Mouse (Mus musculus) granulocyte monocyte progenitor cell, adult 5-6 weeks (primary cell): ENCODE measurements around the gene Scamp2. TPM values are rescaled to one million over a fixed set of nuclear protein-coding genes. Genes with fewer than 3 reads are reported as not detected.

Experiments used
- ATAC-seq: replicated peaks from 2 replicates; pipeline ENCODE4 v1.8.0; 2016; ENCODE audit warnings: mild to moderate bottlenecking, moderate TSS enrichment, inconsistent platforms; ENCODE audit not compliant: poor library complexity, severe bottlenecking
- total RNA-seq, 2 experiments: library from RNA; stranded (forward) in 1 of 2; stranded (reverse) in 1 of 2; fragments of 200-712, 200-1000 nt in 1 of 2; fragments of >200 nt in 1 of 2; fragmentation: Nextera tagmentation in 1 of 2; gene quantifications; 2 replicates each; pipeline ENCODE4 v1.2.3; 2014 to 2017

The Scamp2 gene
- total RNA-seq (2014; fragmentation: Nextera tagmentation) (66.9 and 68.5 TPM in 2 replicates), total RNA-seq (2017) (26.8 and 38.2 TPM in 2 replicates)

DNA sequence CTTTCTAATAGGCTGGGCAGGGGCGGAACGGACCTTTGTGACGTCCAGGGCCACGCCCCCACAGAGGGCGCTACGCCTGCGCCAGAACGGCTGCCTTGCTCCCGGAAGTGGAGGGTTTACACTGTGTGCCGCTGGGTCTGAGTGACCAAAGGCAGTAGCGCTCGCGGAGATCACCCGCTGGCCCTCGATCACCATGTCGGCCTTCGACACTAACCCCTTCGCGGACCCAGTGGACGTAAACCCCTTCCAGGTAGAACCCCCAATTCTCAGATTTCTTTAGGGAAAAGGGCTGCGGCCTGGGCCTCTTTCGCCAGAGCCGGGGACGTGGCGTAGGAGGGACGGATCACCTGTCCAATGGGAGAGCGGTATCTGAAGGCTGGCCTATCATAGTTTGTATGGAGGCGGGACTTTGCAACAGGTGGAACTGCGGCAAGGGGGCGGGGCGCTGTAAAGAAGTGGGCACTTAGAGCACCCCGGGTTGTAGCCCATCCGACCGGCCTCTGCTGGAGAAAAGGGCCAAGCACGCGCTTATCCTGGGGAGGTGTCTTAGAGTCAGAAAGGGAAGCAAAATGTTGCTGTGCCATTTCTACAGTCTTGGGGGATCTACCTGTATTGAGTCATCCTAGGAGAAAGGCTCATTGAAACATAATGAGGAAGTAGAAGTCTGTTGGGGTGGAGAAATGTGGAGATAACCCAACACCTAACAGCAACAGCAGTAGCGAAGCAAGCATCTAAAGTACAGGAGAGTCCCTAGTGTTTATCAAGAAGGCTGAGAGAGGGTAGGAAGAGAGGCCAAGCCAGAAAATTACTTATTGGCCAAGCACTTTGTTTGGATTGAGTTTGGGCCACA lies at the start of gene Scamp2:
Scamp2 (plus strand) TSS at position 83 of the 850 bp plus-strand sequence.
- ATAC-seq, result peak; percentile 69

DNA sequence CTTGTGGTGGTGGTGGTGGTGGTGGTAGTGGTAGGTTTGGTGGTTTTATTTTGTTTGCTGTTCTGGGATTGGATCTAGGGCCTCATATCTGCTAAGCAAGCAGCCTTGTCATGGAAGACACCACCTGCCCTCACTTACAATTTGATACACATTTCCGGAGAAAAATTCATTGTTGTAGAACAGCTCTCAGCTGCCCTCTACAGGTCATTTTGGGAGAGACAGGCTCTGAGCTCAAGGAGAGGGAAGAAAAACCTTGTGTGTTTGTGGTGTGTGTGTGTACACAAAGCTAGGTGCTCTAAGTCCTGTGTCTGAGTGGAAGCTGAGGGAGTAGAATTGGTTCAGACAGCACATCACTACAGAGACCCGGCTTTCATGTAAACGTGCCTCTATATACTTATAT lies 43.6 kb upstream of the Scamp2 start:
- peak; percentile 39 for ATAC-seq

DNA sequence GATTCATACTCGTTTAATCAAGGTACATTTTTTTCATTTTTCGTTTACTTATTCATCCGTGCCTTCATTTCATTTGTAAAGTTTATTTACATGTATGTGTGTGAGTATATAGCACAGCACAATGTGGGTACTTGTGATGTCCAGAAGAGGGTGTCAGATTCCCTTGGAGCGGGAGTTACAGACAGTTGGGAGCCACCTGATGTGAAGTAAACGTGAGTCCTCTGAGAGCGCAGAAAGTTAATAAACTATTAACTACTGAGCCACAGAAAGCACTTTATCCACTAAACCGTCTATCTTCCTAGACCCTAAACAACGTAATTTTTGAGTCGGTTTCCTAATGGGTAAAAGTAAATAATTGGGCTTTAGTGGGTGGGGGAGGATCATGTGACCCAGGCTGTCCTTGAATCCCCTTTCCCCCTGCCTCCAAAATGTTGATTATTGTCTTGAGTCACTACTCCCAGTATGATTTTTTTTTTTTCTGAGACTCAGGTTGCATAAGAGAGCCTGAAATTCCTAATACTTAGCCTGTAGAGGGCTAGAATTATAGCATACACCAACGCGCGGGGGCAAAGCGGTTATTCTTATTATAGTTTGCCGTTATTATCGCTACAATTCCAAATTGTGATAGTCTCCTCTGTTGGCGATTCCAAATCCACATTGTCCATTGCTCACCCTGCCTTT lies 40.2 kb upstream of the Scamp2 start:
- no peak for ATAC-seq

DNA sequence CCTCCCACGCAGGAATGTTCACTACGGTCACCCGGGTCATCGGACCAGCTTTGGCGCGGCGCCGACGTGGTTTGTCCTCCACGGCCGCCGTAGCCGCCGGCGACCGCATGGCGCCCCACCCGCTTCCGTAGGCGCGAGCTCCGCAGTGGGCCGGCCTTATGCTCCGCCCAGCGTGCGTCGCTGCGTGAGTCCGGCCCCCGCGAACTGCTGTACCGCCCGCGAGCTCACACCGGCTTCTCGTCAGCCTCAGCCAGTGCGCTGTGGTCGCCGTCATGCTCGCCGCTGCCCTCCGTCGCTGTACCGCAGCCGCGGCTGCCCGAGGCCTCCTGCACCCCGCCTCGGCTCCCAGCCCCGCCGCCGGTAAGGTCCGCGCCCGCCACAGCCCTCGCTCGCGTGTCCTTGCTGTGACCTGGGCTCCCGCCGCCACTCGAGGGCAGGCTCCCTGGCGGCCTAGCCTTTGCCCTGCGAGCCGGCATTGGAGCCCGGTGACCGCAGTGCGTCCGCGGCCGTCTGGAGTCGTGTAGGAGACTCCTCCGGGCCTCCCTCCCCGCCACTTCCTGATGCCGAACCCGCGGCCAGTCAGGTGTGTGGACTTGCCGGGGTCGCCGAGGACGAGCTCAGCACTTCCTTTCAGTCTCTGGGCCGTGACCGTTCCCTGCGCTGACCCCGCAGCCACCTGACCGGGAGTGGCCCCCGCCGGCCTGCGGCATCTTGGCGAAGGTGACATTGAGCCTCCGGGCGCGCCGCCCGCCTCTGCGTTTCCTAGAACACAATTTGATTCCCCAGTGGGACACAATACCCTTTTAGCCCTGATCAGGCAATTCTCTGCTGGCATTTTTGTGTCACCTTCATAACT lies 39.5 kb upstream of the Scamp2 start, which contains the start of gene Cox5a:
Cox5a (plus strand) TSS at position 219 of the 856 bp plus-strand sequence.
- ATAC-seq, result peak; percentile 84

GRCm38 (mm10) chr9:57522114-57522860 lies 38.5 kb upstream of the Scamp2 start:
- ATAC-seq, result no peak

DNA sequence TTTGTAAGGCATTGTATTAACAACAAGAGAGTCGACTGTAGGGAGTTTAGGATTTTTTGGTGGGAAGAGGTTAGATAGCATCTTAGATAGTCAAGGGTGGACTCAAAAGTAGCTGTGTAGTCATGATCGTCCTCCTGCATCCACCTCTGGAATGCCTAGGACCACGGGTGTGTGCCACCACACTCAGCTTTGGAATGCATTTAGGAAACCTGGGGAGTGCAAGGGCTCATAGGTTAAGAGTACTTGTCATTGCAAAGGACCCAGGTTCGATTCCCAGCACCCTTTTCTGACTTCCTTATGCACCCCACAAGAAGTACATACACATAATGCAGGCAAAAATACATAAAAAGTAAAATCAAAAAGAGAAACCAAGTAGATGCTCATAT lies 37.9 kb upstream of the Scamp2 start:
- ATAC-seq, result no peak

DNA sequence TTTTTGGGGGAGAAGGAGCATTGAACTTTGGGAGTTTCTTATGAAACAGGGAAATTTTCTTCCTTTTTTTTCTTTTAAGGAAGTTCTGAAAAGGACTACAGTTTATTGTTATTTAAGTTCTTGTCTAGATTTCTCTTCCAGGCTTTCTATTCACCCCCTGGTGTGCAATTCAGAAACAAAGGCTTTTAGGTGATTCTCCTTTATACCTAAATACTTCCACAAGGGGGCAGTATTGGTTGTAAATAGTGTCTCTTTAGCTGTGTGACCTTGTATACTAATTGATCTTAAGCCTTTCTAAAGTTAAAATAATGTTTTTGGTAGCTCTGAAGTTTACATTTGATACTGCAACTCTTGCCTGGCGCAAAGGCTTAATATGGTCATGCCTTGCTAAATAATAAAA lies 37.0 kb upstream of the Scamp2 start:
- no peak; the same call in 1 of the 2 replicates for ATAC-seq

- ATAC-seq, result peak; percentile 67
Measured at GRCm38 (mm10) chr9:57524439-57524838, 36.3 kb upstream of the Scamp2 start.

DNA sequence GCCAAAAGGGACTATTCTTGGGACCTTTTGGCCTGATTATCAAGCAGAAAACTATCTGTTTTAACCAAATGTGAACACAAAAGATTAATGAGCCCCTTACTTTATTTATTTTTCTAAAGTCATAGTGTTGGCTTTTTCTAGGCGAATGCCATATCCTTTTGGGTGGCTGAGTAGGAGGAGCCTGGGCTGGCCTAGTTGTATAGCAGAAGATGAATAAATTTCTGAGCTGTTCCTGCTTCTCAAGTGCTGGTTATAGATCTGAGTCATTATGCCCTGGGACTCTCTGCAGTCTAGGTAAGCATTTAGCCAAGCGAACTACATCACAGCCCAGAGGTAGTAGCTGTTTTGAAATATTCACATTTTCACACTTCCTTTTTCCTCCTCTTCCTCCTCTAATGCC lies 35.2 kb upstream of the Scamp2 start:
- peak; percentile 24 for ATAC-seq

DNA sequence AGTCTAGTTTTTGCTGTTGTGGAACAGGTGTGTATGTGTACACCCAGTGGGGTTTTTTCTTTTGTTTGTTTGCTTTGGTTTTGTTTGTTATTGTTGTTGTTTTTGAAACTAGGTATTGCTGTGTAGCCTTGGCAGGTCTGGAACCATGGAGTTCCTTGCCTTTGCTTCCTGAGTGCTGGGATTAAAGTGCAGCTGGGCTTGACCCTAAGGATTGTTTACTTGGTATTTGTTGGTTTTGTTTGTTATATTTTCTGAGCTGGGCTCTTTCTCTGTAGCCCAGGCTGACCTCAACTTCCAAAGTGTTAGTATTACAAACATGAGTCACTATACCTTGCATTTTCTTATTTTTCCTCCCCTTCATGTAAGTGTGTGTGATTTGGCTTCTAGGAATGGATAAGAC lies 34.3 kb upstream of the Scamp2 start:
- no peak for ATAC-seq

GRCm38 (mm10) chr9:57531946-57532345 lies 28.8 kb upstream of the Scamp2 start:
- ATAC-seq, result no peak

GRCm38 (mm10) chr9:57536362-57536761 lies 24.4 kb upstream of the Scamp2 start:
- no peak for ATAC-seq

DNA sequence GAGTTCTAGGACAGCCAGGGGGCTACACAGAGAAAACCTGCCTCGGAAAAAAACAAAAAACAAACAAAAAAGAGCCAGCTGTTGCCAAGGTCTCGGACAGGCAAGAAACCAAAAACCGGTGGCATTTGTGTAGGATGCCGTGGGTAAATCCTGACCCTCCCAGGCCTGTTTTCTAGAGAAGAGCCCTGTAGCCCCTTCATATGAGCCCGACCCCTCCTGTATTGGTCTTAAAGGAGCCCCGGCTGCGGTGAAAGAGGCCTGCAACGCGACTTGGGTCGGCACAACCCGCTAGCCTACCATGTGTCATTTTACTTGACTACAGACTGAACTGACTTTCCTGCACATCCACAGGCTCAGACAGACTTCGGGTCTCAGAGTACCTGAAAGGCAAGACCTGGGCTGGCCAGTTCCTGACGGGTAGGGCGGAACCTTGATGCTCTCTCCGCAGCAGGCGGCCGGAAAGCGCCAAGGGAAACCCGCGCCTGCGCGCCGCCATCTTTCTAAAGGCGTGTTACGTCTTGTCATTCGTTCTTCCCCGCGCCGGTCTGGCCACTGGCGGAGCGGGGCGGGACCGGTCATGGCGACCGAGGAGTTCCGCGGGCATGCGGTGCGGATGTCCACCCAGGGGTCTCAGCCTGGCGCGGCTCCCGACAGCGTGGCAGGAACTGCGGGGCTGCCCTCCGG lies 23.6 kb upstream of the Scamp2 start, which contains the start of gene Fam219b:
Fam219b (plus strand) TSS at position 485 of the 684 bp plus-strand sequence.
- peak; percentile 94 for ATAC-seq

DNA sequence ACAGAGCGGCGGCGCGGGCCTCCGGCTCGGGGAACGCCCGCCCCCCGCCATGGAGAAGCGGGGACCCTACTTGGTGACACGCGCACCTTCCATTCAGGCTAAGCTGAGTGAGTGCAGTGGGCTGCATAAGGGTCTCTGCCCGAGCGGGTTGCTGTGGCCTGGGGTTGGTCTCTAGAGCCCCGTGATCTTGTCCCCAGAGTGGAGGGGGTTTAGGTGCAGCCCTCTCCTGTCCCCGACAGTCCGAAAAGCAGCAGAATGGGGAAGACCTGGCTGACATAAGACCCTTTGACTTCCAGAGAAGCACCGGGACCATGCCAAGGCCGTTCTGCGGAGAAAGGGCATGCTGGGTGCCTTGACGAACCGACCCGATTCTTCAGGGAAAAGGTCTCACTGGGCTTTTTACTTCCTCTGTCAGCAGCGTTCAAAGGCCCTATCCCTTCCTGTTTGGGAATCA lies 23.0 kb upstream of the Scamp2 start:
- 0 out of 2 replicates have a peak, but pooled peaks have one; percentile 6 for ATAC-seq

- no peak for ATAC-seq
Measured at GRCm38 (mm10) chr9:57539550-57539949, 21.2 kb upstream of the Scamp2 start.

GRCm38 (mm10) chr9:57541312-57541711 lies 19.4 kb upstream of the Scamp2 start:
- 0 out of 2 replicates have a peak, but pooled peaks have one; percentile 31 for ATAC-seq

GRCm38 (mm10) chr9:57543951-57544350 lies 16.8 kb upstream of the Scamp2 start:
- ATAC-seq, result no peak

GRCm38 (mm10) chr9:57547287-57547686 lies 13.5 kb upstream of the Scamp2 start:
- ATAC-seq, result no peak

DNA sequence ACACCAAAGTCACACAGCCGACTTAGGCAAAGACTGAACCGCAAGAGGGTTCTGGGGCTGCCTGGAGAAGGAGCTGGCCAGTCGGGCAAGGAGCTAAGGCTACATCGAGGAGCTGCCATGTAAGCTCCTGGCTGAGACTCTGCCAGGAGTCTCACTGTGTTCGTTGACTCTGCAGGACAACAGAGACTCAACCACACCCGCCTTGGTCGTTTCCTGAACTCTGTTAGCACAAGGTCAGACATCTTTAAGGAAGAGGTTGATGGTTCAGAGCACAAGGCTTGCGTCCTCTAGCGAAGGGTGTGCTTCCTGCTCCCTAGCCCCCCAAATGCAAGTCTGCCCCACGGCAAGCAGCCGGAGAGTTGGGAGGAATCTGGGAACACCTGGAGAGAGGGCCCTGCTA lies 12.9 kb upstream of the Scamp2 start:
- no peak for ATAC-seq
